Mouse (Mus musculus) thymus, adult 2 months (tissue): ENCODE measurements around the gene 4930433I11Rik. TPM values are rescaled to one million over a fixed set of nuclear protein-coding genes. Genes with fewer than 3 reads are reported as not detected.
"Not testable (repeated sequence)": the region's sequence is repeated elsewhere in the genome, so short reads cannot be mapped to it uniquely, and the experiment has no call there.

Experiments
- DNase-seq: peaks from one replicate; pipeline ENCODE4 v3.0.0; 2021
- H3K27ac ChIP-seq: fragments of 200-500 bp; 2 replicates; pipeline ENCODE4 v1.5.1; 2012; ENCODE audit warnings: low read length, control low read depth; ENCODE audit not compliant: control insufficient read depth, insufficient read depth
- H3K27me3 ChIP-seq: fragments of 200-500 bp; 2 replicates; pipeline ENCODE4 v1.6.1; 2012; ENCODE audit warnings: mild to moderate bottlenecking, low read length, moderate library complexity, mixed read lengths; ENCODE audit not compliant: control insufficient read depth, insufficient read depth
- H3K36me3 ChIP-seq: fragments of 200-500 bp; 2 replicates; pipeline ENCODE4 v1.6.1; 2012; ENCODE audit warnings: mild to moderate bottlenecking, low read length, moderate library complexity; ENCODE audit not compliant: control insufficient read depth, insufficient read depth
- H3K4me1 ChIP-seq: fragments of 200-500 bp; replicated peaks from 2 replicates; pipeline ENCODE4 v1.6.1; 2012; ENCODE audit warnings: low read length; ENCODE audit not compliant: control insufficient read depth, insufficient read depth
- H3K4me3 ChIP-seq: fragments of 200-500 bp; 2 replicates; pipeline ENCODE4 v1.5.1; 2012; ENCODE audit warnings: mild to moderate bottlenecking, low read length, control low read depth, moderate library complexity; ENCODE audit not compliant: control insufficient read depth, insufficient read depth
- CTCF ChIP-seq: fragments of 200-500 bp; IDR thresholded peaks from 2 replicates; pipeline ENCODE4 v1.5.1; 2012; ENCODE audit warnings: mild to moderate bottlenecking, control low read depth, low read length, moderate library complexity, borderline replicate concordance; ENCODE audit not compliant: control insufficient read depth, poor library complexity, insufficient read depth; ENCODE audit errors: extremely low read depth
- POLR2A ChIP-seq: fragments of 200-500 bp; IDR thresholded peaks from 2 replicates; pipeline ENCODE4 v1.6.1; 2012; ENCODE audit warnings: mild to moderate bottlenecking, low read length, control low read depth, moderate library complexity; ENCODE audit not compliant: control insufficient read depth, poor library complexity, insufficient read depth; ENCODE audit errors: extremely low read depth
- WGBS: fragments of 180-500 bp; shearing (Covaris S2); methylation state at CpG from one replicate; pipeline ENCODE4 v1.1.7; 2018; 5-methylcytosine and 5-hydroxymethylcytosine counted together
- polyA plus RNA-seq: library from polyadenylated mRNA; depleted of rRNA; stranded (reverse); fragments of >200 nt; gene quantifications from 2 replicates; pipeline ENCODE4 v1.2.3, GENCODE M21; 2012; rRNA removed

The 4930433I11Rik gene
- not detected in 2 replicates for polyA plus RNA-seq

DNA sequence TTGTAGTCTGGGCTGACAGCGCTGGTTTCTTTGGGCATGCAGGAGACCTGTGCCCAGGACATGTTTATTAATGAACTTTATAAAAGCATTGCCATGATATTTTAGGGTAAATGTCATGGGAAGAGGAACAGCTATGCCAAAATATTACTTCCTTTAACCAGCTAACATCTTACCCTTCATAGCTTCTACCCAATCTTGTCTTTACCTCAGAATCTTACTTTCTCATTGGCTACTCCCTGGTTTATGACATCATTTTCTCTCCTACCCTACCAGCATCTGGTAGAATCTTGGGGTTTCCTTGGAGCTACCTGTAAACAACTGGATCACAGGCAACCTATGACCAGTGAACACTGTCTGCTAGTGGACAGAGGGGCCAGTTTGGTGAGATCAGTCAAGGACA, at the start of gene 4930433I11Rik:
Gene 4930433I11Rik, plus strand, starts transcription at position 301 of the 400 bp plus-strand sequence.
- Histone ChIP-seq H3K27me3 (no peaks in the 10 kb centered on the region), H3K36me3 (no peaks in the 10 kb centered on the region), H3K4me3 (no peak within 1 kb of the TSS), H3K27ac (no peak within 1 kb of the TSS), H3K4me1 (no peaks in the 10 kb centered on the region)
- DNase-seq: no peak
- 84% methylated on average over 1 of the region's 1 CpGs for WGBS
- TF ChIP-seq CTCF (no peak), POLR2A (no peak)

DNA sequence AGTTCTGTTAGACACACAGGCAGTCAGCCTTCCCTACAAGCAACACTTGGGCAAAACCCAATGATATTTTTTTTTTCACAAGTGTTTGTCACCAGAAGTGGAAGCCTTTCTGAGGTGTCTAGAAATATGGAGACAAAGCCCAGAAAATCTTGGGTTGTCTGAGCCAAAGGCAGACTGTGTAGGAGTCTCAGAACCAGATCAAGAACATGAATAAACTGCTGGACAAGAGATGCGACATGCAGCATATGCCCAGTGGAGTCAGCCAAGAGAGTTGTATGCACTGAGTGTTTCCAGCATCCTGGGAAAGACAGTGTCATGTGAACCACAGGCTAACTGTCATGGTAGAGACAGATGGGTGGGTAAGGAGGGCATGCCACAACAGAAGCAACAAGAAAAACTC, 48.0 kb upstream of the 4930433I11Rik start:
- no peak for TF ChIP-seq POLR2A
- no peak for TF ChIP-seq CTCF
- 87% methylated on average over 1 of the region's 1 CpGs for WGBS

DNA sequence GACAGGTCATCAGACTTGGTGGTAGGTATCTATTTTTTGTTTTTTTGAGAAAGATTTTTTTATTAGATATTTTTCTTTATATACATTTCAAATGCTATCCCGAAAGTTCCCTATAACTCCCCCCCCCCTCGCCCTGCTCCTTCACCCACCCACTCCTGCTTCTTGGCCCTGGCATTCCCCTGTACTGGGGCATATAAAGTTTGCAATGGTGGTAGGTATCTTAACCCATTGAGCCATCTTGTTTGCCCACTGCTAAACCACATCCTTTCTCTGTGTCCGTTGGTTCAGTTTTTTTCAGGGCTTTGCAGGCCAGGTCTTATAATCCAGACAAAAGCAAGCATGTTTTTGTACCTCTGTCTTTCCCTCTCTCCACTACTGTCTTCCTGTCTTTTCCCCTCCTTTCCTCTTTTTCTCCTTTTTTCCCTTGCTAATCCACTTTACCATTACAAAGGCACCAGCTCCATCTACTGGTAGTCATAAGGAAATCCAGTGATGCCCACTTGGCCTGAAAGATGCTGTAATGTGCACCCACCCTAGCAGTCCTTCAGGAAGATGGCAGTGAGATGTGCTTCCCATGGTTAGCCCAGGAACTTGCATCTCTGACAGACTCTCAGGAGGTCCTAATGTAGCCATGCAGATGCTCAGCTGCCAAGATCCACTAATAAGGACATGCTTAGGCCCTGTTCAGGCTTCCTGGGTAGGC, 45.0 kb upstream of the 4930433I11Rik start:
- Histone ChIP-seq H3K4me3 (no peak overlapping the region), H3K36me3 (no peaks in the 10 kb centered on the region), H3K27ac (no peak overlapping the region), H3K4me1 (no peaks in the 10 kb centered on the region), H3K27me3 (no peaks in the 10 kb centered on the region)
- no peak for DNase-seq
- no peak for TF ChIP-seq POLR2A
- TF ChIP-seq CTCF: no peak
- WGBS: 58% methylated on average over 3 of the region's 3 CpGs

More for the DNA sequence above, 48.0 kb upstream of the 4930433I11Rik start:
- Histone ChIP-seq H3K27me3 (no peaks in the 10 kb centered on the region), H3K4me3 (no peak overlapping the region), H3K27ac (no peak overlapping the region), H3K4me1 (no peaks in the 10 kb centered on the region), H3K36me3 (no peaks in the 10 kb centered on the region)
- DNase-seq: no peak

DNA sequence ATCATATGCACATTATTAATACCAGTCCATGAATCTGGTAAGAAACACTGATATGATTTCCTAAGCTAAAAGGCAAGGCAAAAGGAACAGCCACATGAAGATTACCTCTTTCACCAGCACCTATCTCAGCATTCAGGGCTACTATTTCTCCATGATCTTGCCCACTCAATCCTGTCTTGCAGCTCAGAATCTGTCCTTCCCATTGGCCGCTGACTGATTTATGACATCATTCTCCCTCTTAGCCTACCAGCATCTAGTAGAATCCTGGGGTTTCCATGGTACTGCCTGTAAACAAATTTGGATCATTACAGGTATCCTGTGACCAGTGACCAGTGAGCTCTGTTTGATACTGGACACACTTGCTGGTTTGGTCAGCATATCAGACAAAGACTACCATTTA, 45.1 kb downstream of the 4930433I11Rik start, which contains the start of gene Gm4884:
Gene Gm4884, plus strand, starts transcription at position 301 of the 400 bp plus-strand sequence.
- DNase-seq, H3K4me1 ChIP-seq, H3K4me3 ChIP-seq, H3K27me3 ChIP-seq, H3K36me3 ChIP-seq, H3K27ac ChIP-seq: not testable (repeated sequence)
- 88% methylated on average over 1 of the region's 1 CpGs for WGBS

DNA sequence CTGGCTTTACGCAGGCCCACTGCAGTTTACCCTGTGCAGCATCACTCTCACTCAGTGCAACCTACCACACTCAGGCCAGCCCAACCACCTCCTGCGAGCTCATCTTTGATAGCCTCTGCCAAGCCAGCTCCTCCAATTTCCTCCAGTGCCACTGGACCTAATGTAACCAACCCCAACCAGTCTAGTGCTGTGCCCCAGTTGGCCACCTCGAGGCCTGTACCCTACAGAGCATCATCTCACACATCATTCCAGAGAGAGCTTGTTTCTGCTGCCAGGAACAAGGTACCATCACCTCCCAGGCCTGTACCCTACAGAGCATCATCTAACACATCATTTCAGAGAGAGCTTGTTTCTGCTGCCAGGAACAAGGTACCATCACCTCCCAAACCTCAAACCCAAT, 56.7 kb downstream of the 4930433I11Rik start:
- WGBS: 60% methylated on average over 3 of the region's 3 CpGs
- not testable (repeated sequence) for H3K4me3 ChIP-seq, DNase-seq, H3K4me1 ChIP-seq, H3K36me3 ChIP-seq, H3K27me3 ChIP-seq, H3K27ac ChIP-seq

Other genes with a start within 250 kb of the 4930433I11Rik start
- gene Vstm2b, start 89.2 kb upstream of the 4930433I11Rik start, polyA plus RNA-seq: 1.3 and 1.4 TPM in 2 replicates
- gene Gm4884, start 45.2 kb downstream of the 4930433I11Rik start, polyA plus RNA-seq: not detected in 2 replicates
- gene Gm5592, start 166.3 kb downstream of the 4930433I11Rik start, polyA plus RNA-seq: not detected in 2 replicates